10 mouse cellular contexts compared by ENCODE assay signal in the genomic region with DNA sequence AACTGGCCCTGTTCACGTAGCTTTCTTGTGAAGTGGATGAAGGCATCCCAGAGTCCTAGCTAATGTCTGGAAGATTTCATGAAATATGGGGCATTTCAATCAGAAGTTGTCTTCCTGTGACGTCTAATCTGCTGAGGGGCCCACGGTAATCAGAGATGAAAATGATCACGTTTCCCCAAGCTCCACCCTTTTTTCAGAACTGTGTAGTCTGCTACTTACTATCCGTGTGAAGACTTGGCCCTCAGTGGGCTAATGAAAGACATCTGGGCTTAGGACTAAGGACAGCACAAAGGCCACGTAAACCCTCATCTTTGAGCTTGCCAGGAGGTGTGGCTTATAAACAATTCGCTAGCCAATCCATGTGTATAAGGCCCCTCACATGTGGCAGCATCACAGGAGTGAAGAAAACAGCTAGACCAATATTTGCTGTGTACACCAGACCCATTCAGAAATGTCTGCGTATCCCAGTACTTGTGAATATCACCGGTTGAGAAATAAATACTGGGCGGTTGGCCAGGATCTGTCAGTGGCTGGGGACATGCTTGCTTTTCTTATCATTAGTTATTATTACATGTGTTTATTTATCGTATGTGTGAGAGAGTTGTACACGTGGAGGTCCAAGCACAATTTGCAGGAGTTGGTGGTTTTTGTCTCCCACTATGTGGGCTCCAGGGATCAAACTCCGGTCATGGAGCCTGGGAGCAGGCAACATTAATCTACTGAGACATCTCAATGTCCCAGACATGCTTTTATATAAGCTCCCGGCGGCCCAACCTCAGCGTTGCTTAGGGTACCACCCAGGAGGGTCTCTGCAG.
A peak's percentile ranks its signal among the peaks of the same experiment; 100 is the strongest.
DNase-seq lines count a peak whose midpoint lies in the region; ATAC-seq and TF ChIP-seq lines count a peak whose summit lies in the region.
"Had no signal": no experiment of that assay in that cellular context is flagged by ENCODE, and none has a peak within 500 bp of the region (broad histone marks: within the 10 kb centered on the region; RNA-seq: fewer than 3 reads in every experiment).

No protein-coding gene starts in this region.

- no peak overlapping the region for H3K4me2 ChIP-seq in forebrain, embryonic 12.5 days
- no peak overlapping the region for H3K4me2 ChIP-seq in intestine, postnatal 0 days (replicated peaks; ENCODE audit: low read depth)
- no peak overlapping the region for H3K4me2 ChIP-seq in neural tube, embryonic 15.5 days
- H3K4me2 ChIP-seq: embryonic facial prominence, embryonic 12.5 days had no signal

- H3K36me3 ChIP-seq in liver, adult 2 months (ENCODE audit: control insufficient read depth, insufficient read depth, low read length): no peaks in the 10 kb centered on the region
- peaks cover 88% of the 10 kb centered on the region for H3K36me3 ChIP-seq in forebrain, embryonic 12.5 days (replicated peaks)
- H3K36me3 ChIP-seq in intestine, postnatal 0 days (ENCODE audit: control insufficient read depth, insufficient read depth): peaks cover 12% of the 10 kb centered on the region
- H3K36me3 ChIP-seq in neural tube, embryonic 15.5 days: peaks cover 35% of the 10 kb centered on the region

- H3K4me1 ChIP-seq in liver, adult 2 months (ENCODE audit: control insufficient read depth, insufficient read depth, low read length): no peaks in the 10 kb centered on the region
- H3K4me1 ChIP-seq in forebrain, embryonic 12.5 days: peaks cover 28% of the 10 kb centered on the region
- H3K4me1 ChIP-seq in intestine, postnatal 0 days (replicated peaks; ENCODE audit: control insufficient read depth, insufficient read depth, low read length): no peaks in the 10 kb centered on the region; the same call in 1 of the 2 replicates
- peaks cover 20% of the 10 kb centered on the region for H3K4me1 ChIP-seq in neural tube, embryonic 15.5 days

- no peaks in the 10 kb centered on the region for H3K27me3 ChIP-seq in liver, adult 2 months (ENCODE audit: control insufficient read depth, insufficient read depth, low read length)
- H3K27me3 ChIP-seq in forebrain, embryonic 12.5 days: no peaks in the 10 kb centered on the region
- H3K27me3 ChIP-seq in intestine, postnatal 0 days (replicated peaks; ENCODE audit: control insufficient read depth, insufficient read depth, low read length): no peaks in the 10 kb centered on the region
- no peaks in the 10 kb centered on the region for H3K27me3 ChIP-seq in neural tube, embryonic 15.5 days (replicated peaks)
- H3K27me3 ChIP-seq: embryonic facial prominence, embryonic 12.5 days had no signal

- no peak for TF ChIP-seq CTCF in liver, adult 2 months (IDR thresholded peaks at IDR 0.05; ENCODE audit: low read depth, low read length)
- TF ChIP-seq CTCF in intestine, postnatal 0 days (IDR thresholded peaks at IDR 0.05; ENCODE audit: low read depth): no peak

- H3K27ac ChIP-seq in liver, adult 2 months (replicated peaks; ENCODE audit: insufficient read depth, low read depth, low read length): no peak overlapping the region
- peak overlapping the region; percentile 84 for H3K27ac ChIP-seq in forebrain, embryonic 12.5 days
- no peak overlapping the region for H3K27ac ChIP-seq in intestine, postnatal 0 days (ENCODE audit: low read depth, low read length)
- peak overlapping the region; percentile 76 for H3K27ac ChIP-seq in neural tube, embryonic 15.5 days (replicated peaks)
- H3K27ac ChIP-seq: liver, embryonic 14.5 days had no signal

- DNase-seq in liver, adult 2 months (ENCODE audit: extremely low read depth, low read depth, low spot score): peak; percentile 49
- no peak for DNase-seq in liver
- DNase-seq in cerebellum, adult 18-20 months: no peak
- DNase-seq in spleen, adult 12 weeks (ENCODE audit: low spot score): no peak
- no peak for DNase-seq in Muller cell, postnatal 12 days (ENCODE audit: inconsistent ontology term)

- H3K9me3 ChIP-seq in forebrain, embryonic 12.5 days: no peaks in the 10 kb centered on the region
- H3K9me3 ChIP-seq in intestine, postnatal 0 days (ENCODE audit: control insufficient read depth): no peaks in the 10 kb centered on the region
- no peaks in the 10 kb centered on the region for H3K9me3 ChIP-seq in neural tube, embryonic 15.5 days (replicated peaks)
- H3K9me3 ChIP-seq: embryonic facial prominence, embryonic 12.5 days had no signal

- no peak overlapping the region for H3K9ac ChIP-seq in liver, adult 2 months (ENCODE audit: low read depth, low read length)
- H3K9ac ChIP-seq in forebrain, embryonic 12.5 days: no peak overlapping the region
- H3K9ac ChIP-seq in intestine, postnatal 0 days (ENCODE audit: low read depth, low read length): no peak overlapping the region
- H3K9ac ChIP-seq in neural tube, embryonic 15.5 days (replicated peaks): no peak overlapping the region
- H3K9ac ChIP-seq: embryonic facial prominence, embryonic 12.5 days; liver, embryonic 14.5 days had no signal

- WGBS in liver, adult 2 months: 56% methylated on average over 16 of the region's 16 CpGs
- 68% methylated on average over 16 of the region's 16 CpGs for WGBS in forebrain, embryonic 12.5 days
- 64% methylated on average over 16 of the region's 16 CpGs for WGBS in intestine, postnatal 0 days
- WGBS in neural tube, embryonic 15.5 days: 42% methylated on average over 16 of the region's 16 CpGs

- TF ChIP-seq POLR2A in liver, adult 2 months (IDR thresholded peaks at IDR 0.05; ENCODE audit: extremely low read depth, insufficient read depth, low read length): no peak

- no peak overlapping the region for H3K4me3 ChIP-seq in liver, adult 2 months (ENCODE audit: insufficient read depth, low read depth, low read length)
- no peak overlapping the region for H3K4me3 ChIP-seq in forebrain, embryonic 12.5 days (replicated peaks)
- no peak overlapping the region for H3K4me3 ChIP-seq in intestine, postnatal 0 days (ENCODE audit: low read depth, low read length)
- H3K4me3 ChIP-seq in neural tube, embryonic 15.5 days (replicated peaks): no peak overlapping the region
- H3K4me3 ChIP-seq: embryonic facial prominence, embryonic 12.5 days had no signal

- ATAC-seq in forebrain, embryonic 12.5 days (ENCODE audit: low FRiP score): peak; percentile 65
- ATAC-seq in intestine, postnatal 0 days: peak; percentile 41; the same call in 1 of the 2 replicates
- ATAC-seq in neural tube, embryonic 15.5 days (ENCODE audit: low FRiP score): peak; percentile 61

- H3K79me2 ChIP-seq in liver, adult 2 months (ENCODE audit: control insufficient read depth, insufficient read depth, low read length): no peaks in the 10 kb centered on the region

Comparison
In these comparisons a context has a peak if more than half of its experiments do, and no peak if none do; other contexts are left out.
1. H3K27ac ChIP-seq: peak in forebrain, embryonic 12.5 days (single experiment) and neural tube, embryonic 15.5 days (single experiment); none in liver, adult 2 months (single experiment) and intestine, postnatal 0 days (single experiment).
2. Peak in every context shown above with its lines, with median percentiles within 50 percentile points of each other: ATAC-seq.